Mouse (Mus musculus) MN1 (cell line): Measurements from ENCODE around the gene Osbpl5.

ENCODE experiments used
- DNase-seq: peaks from one replicate; pipeline ENCODE4 v3.0.0-alpha.2; 2016; ENCODE audit warnings: low spot score

Osbpl5 gene

DNA sequence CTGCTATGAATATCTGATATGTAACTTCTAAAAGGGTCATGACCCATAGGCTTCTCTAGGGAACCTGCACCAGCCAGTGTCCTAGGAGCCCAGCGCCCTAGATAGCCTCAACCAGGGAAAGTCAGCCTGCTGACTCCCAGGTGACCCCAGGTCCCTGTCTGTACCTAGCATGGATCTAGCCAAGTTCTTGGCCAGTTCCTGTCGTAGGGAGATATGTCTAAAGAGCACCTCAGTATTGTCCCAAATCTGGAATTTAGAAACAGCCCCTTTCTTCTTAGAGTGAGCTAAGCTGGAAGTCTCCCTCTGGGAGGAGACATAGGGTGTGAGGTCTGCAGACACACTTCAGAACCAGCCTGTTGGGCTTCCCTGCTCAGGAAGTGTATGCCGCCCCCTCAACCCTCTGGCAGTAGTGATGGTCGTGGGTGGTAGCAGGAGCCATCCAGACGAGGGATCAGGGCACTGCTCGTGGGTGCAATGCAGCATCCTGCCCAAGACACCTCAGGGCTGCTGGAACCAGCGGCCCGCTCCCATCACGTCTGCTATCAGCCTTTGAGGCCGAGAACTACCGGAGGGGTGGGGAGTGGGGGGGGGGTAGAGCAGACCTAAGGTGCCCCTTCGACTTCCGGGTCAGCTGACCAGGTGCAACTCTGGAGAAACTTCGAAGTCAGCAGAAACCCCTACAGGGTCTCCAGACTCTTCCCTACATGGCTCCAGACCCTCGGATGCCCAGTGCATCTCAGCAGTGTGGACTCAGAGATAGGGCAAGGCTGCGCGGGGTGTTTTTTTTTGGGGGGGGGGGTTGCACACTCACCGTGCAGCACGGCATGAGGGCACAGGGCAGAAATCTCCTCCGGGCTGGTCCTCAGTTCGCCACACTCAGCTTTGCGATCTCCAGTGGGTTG, at the start of gene Osbpl5:
Gene Osbpl5, minus strand, starts transcription at position 861 of the 902 bp plus-strand sequence.
- peak; percentile 11 for DNase-seq

DNA sequence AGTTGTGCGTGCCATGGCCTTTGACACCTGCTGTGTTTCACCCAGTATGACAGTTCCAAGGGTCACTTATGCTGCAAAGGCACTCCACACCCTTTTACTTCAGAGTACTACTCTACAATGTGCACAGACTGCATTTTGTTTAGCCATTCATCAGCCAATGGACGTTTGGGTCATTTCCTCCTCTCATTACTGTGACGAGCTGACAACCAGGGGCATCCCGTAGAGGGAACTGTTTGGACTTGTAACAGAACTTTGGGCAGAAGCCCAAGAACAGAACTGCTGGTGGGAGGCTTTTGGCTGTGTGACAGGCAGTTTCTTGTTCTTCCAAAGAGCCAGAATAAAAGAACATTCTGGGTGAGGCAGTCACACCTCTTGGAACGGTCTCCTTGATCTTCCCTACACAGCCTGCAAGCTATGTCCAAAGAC, 48.4 kb upstream of the Osbpl5 start:
- no peak for DNase-seq

DNA sequence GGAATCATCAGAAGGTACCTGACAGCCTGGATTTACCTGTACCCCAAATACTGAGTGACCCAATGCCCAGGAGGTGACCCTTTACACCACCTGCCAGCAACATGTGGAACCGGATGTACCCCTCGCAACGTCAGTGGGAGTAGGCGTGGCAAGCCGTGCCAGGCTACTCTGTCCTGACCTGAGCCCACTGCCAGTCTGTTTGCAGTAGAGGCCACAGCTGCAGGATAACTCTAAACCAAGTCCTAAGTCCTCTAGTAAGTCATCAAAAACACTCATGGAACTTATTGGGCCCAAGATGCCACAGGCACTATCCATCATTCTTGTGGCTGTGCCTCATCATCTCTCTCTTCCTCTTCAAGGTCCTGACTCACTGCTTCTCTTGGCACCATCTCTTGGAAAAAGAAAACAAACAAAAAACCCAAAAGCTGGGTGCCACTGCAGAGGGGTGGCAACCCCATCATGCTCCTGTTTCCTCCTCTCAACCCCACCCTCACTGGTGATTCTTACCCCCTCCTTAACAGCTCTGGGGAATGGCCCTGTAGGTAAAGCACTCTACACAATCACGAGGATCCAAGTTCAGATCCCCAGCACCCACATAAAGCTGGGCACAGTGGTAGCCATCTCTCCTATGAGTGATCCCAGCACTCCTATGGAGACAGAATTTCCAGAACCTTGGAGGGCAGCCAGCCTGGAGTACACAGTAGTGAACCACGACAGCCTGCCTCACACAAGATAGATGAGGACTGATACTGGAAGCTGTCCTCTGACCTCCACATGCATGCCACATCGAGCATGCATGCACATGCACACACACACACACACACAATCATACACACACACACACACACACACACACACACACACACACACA, 44.6 kb upstream of the Osbpl5 start:
- DNase-seq, result no peak

DNA sequence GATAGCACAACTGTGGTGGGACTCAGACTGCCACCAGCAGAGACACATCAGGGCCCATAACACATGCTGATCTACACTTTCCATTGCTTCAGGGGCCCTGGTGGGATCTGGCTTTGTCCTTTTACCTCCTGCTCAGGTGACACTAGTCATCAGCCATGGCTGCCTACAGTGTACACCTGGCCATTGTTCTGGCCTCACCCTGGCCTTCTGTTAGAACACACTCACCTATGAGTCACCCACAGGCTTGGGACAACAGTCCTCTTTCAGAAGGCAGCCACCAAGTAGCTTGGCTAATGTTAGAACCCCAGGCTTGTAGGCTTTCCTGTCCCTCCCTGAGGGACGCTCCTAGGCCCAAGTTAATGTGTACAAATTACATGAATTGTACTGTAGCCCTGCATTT, 44.0 kb upstream of the Osbpl5 start:
- no peak for DNase-seq

DNA sequence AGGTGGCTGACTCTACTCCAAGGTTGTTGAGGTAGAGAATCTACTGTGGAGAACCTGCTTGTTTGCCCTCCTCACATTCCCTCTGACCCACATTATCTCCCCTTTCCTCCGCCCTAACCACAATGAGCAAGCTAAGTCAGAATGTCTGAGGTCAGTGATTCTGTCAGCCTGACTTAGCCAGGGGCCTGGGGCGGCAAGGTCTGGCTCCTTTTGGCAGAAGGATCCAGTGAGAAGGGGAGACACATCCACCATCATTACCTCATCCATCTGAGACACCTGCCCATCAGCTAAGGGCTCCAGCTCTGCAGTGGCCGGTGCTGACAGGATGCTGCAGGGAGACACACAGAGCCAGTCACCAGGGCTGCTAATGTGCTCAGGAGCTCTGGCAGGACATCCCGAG, 42.0 kb upstream of the Osbpl5 start:
- no peak for DNase-seq

DNA sequence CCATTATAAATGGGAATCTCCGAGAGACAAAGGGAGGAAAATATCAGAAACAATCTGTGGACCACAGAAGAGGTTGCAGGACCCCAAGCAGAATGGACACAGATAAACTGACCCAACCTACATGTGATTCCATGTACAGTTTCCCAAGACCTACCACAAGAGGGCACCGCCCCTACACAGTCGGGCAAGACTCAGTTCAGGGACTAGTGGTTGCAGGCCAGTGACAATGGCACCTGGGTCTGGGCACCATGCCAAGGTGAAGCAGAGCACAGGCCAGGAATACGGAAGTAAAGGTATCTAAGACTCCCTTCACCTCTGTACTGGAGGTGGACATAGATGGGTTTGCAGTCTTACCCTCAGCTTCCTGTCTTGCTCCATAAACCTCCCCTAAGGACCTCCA, 36.3 kb upstream of the Osbpl5 start:
- peak; percentile 39 for DNase-seq

DNA sequence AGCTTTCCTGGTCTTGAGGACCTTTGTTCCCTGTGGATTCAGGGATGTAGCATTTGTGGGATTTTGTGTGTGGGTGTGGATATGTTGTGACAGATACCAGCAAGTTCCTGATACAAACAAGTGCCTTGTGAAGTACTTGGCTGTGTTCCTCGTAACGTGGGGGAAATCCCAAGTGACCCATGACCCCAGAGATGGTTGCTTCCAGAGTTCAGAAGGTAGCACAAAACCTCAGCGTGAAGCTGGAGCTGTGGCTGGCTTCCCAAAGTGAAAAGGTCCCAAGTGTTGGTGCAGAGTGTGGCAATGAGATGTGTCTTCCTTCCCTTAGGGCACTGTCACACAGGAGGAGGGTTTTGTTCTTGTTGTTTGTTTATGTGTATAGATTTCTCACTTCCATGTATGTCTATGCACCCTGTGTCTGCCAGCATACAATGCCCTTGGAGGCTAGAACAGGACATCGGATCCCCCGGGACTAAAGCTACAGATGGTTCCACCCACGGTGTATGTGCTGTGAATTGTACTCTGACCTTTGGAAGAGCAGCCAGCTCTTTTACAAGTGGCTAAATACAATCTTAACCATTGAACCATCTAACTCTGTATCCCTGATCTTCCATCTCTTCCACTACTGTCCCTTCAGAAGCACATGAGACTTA, 35.7 kb upstream of the Osbpl5 start:
- no peak for DNase-seq

DNA sequence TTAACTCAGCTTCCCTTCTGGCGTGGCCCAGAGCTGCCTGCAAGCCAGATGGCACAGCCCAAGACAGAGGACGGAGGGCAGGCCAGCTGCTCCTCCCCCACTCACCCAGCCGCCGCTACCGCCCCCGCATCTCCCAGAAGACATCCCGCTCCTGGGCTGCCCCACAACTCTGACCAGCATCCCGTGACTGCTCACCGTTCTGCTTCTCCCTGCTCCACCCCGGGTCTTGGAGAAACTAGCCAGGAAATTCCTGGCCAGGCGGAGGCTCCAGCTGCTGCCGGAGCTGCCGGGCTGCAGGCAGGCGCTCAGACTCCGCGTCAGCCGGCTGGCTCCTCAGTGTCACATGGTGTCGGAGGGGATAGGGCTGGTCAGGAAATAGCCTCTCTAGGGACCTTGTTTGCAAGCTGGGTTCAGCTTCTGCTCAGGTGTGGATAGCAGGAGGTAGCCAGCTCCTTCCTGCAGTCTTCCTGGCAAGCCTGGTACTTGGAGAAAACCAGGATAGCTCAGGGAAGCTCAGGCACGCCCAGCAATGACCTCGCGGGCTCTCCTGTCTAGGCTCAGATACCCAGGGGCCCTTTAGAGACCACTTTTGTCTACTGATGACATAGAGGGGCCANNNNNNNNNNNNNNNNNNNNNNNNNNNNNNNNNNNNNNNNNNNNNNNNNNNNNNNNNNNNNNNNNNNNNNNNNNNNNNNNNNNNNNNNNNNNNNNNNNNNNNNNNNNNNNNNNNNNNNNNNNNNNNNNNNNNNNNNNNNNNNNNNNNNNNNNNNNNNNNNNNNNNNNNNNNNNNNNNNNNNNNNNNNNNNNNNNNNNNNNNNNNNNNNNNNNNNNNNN, 27.4 kb upstream of the Osbpl5 start, which contains the start of gene Mrgpre:
Gene Mrgpre, minus strand, starts transcription at position 505 of the 834 bp plus-strand sequence.
- DNase-seq, result peak; percentile 92

DNA sequence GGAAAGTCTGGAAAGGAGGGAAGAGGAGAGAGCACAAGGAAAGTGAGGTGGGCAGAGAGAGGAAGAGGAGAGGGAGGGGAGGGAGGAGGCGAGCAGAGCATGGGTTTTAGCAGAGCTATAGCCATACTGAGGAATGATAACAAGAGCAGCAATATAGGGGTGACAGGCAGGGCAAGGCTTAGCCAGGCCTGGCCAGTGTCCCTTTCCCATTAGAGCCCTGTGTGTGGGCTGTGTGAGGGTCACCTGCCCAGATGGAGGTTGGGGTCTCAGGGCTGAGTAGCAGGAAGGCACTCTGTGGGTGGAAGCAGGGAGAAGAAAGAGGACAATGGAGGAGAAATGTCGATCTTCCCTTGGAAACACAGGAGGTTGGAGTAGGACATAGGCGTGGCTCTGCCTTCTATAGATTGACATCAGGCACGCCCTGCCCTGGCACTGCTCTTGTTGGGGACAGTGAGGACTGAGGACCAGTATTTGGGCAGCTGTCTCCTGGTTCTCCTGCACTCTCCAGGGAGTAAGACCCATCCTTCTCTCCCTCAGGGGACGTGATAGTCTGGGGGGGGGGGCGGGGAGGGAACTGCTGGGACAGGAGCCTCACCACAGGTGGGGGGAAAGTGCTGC, 26.7 kb upstream of the Osbpl5 start:
- peak; percentile 71 for DNase-seq

DNA sequence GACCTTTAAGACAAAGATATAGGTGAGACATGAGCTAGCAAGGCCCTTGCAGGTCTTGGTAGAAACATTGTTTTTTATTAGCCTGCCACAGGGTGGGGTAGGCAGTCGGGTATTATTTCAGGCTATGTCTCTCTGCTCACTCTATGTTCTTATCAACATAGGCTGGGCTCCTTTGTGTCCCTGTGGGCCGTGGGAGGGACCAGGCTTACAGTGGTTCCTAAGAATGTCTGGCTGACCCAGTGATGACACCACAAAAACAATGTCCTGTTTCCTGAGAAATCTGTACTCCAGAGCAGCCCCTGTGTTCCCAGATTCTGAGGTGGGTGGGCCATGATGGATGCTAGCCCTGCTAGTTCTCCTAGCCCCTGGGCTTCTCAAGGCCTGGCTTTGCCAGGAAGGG, 20.6 kb upstream of the Osbpl5 start:
- DNase-seq, result no peak

DNA sequence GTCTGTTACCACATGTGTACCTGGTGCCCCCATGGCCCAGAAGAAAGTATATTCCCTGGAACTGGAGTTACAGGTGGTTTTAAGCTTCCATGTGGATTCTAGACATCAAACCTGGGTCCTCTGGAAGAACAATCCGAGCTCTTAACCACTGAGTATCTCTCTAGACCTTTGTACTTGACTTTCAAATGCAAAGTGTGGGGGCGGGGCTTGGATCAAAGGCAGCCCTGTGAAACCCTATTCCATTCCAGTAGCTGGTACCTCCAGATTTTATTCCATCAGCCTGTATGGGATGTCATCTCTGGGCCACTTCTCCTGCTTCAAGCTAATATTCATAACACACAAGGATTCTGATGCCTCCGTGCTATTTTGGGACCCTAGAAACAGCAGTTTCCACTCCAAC, 19.4 kb upstream of the Osbpl5 start:
- DNase-seq, result no peak

DNA sequence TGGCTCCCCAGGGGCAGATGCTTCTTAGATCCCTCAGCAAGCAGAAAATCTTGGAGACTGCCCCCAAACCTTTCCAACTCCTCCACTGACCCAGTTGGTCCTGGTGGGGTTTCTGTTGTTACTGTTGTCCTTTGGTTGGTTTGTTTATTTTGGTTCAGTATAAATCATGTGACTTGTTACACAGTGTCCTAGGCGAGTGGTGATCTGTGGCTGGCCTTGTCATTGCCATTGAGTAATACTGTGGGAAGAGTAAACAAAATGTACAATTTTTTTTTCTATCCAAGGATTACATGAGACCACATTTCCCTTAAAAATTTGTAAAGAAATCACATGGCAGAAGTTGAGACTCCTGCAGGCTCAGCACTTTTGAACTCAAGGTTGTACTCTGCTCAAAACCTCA, 12.7 kb upstream of the Osbpl5 start:
- no peak for DNase-seq

DNA sequence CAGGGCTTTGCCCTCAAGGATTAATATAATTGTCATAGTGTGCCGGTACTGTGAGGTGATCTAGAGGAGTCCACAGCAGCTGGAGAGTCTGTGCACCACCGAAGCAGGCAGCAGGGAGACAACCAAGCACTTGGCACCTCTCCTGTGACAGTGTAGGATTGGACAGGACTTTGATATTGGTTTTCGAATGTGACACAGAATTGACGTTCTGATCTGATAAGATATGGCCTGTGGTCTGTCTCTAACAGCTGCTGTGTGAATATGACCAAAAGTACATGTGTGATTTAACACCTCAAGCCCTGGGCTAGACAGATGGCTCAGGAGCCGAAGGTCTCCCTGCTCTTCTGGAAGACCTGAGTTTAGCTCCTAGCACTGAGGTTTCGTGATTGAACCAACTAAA, 11.5 kb upstream of the Osbpl5 start:
- no peak for DNase-seq

DNA sequence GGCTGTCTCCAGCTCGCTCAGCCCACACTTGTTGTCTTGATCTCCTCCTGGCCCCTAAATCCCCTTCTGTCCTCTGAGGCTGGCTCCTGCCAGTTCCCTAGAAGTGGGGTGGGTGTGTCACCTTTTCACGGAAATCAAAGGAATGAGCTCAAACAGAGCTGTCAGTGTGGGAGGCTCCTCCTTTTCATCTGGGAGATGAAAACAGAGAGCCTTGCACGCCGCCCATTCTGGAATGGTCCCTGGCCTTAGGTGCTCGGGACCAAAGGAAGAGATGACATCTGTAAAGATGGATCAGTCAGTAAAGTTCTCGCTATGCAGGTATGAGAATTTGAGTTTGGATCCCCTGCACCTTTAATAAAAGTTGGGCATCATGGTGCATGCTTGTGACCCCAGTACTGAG, 10.1 kb upstream of the Osbpl5 start, which contains the start of gene Mrgprg:
Gene Mrgprg, minus strand, starts transcription at position 101 of the 400 bp plus-strand sequence.
- DNase-seq, result no peak

DNA sequence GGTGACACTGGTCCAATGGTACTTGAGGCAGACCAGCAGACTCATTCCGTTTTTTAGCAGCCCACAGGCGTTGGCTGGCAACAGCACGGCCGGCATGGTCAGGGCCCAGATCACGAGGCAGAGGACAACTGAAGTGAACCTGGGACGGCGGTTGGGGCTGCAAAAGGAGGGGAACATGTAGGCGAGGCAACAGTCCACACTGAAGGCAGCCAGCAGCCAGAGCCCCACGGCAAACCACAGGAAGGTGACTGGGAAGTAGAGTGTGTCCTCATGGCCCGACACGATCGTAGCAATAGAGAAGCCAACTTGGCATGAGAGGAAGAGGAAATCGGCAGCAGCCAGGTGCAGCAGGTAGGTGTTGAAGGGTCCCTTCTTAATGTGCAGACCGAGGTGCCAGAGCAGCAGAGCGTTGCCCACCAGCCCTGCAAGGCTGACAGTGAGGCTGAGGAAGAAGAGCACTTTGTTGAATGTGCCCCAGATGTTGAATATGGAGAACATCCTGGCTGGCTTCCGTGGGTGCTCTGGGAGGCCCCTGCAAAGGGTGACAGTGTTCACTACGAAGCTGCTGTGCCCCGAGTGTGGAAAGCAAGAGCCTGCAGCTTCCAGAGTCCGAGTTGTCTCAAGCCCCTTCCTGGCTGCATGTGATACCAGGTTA, 8.2 kb upstream of the Osbpl5 start:
- DNase-seq, result no peak

DNA sequence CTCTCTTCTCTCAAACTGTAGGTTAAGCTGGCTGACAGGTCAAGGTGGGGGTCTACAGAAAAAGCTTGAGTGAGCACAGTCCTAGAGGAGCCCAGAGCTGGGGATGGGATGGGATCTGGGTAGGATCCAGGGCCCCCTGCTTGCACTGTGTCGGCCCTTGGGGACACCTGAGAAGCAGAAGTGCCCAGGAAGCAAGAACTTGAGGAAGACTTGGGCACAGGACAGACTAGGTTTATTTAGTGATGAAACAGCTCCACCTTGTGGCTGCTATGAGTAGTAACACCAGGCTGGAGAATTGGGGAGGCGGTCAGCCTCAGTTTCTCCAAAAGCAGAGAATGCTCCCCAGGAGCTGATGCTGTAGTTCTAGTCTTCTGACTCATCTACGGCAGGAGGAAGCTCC, 7.0 kb upstream of the Osbpl5 start:
- peak; percentile 44 for DNase-seq

DNA sequence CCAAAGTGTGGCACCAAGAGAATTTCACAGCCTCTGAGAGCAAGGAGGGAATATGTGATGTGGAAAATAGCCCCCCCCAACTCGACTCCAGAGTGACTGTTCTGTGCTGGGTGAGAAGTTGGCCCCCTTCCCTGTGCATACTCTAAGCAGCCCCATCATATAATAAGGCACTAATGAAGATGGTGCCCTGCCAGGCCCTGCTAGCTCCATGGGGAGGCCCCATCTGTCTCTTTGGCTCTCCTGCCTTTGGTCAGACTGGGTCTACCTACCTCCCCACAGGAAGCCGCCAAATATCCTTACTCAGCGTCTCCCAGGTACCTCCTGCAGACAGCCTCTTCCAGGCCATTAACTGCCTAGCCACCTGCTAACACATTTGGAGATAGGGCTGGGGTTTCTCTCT, 2.2 kb upstream of the Osbpl5 start:
- DNase-seq, result no peak

DNA sequence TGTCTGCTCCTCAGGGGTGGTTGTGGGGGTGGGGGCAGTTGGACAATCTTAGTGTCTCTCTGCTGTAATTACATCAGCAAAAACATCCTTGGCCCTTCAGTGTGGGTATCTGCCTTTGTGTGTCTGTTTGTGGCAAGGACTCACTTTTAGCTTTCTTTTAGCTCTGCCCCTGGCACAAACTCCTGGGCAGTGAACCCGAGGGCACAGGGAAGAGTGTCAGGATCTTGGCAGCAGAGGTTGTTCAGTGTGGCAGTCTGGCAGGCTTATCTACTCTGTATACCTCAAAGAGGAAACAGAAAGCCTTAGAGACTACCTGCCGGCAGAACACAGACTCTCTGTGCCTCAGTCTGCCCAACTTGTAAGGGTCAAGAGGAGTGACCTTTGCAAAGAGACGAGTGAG, 911 bp upstream of the Osbpl5 start:
- DNase-seq, result peak; percentile 21

DNA sequence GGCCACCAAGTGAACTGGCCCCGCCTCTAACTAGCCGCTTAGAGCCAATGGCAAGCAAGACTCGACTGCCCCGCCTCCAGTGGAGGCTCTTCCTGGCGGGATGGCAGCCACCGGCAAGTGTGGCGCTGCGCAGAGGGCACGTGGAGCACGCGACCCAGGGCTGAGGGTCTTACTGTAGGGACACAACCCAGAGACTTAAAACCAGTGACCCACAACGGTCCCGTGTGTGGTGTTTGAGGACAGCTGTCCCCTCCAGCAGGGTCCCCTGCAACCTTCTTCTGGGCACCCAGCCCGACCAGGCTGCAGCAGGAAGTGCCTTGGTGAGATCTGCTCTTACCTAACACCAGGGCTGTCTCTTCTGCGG, 224 bp upstream of the Osbpl5 start:
- DNase-seq, result peak; percentile 85

DNA sequence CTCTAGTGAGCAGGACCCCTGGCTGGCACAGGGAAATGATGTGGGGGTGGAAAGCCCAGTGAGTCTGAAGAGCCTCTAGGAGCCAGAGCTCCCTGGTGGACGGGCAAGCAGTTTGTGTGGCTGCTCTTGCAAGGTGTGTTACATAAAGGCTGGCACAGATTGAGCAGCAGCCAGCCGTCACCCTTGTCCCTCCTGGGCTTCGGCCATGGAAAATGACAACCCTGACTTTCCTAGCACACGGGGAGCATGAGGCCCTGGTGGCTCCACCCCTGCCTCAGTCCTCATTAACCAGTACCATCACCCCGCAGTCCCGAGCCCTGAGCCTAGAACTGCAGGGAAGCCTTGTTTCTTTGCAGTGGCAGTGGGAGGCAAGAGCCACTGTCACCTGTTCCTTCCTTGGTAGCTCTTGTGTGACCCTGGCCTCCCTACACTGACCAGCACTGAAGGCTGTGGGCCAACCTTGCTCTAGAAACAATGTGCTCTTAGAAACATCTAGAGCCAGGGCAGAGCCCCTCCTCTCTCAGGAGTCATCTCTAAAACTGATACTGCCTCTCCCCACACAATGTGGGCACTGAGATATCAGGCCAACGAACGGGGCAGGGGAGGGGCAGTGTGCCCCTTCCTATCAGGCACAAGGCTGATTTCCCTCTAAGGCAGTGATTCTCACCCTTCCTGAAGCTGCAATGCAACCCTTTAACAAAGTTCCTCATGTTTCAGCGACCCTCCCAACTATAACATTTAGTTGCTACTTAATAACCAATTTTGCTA, 1.2 kb downstream of the Osbpl5 start:
- DNase-seq, result no peak
